Mouse (Mus musculus): ENCODE results near the gene Gm7247. TPM values are rescaled to one million over a fixed set of nuclear protein-coding genes. Genes with fewer than 3 reads are reported as not detected.
"Not testable (repeated sequence)": the region's sequence is repeated elsewhere in the genome, so short reads cannot be mapped to it uniquely, and the experiment has no call there.

The Gm7247 gene
- polyA plus RNA-seq, 1 experiment from 2014 or later: not detected

- no peaks in the 10 kb centered on the region for H3K4me1 ChIP-seq
- H3K27me3 ChIP-seq (replicated peaks): no peaks in the 10 kb centered on the region
- no peak overlapping the region for H3K27ac ChIP-seq (replicated peaks)
- WGBS: 80% methylated on average over 2 of the region's 2 CpGs
- ATAC-seq (ENCODE audit: extremely low read depth, insufficient number of reproducible peaks, low FRiP score, low TSS enrichment): no peak
- H3K4me2 ChIP-seq: no peak overlapping the region
- no peak overlapping the region for H3K9ac ChIP-seq
- H3K9me3 ChIP-seq: no peaks in the 10 kb centered on the region
- H3K4me3 ChIP-seq: no peak overlapping the region
- H3K36me3 ChIP-seq: no peaks in the 10 kb centered on the region
Measured at GRCm38 (mm10) chr14:51497958-51498357, 136.4 kb downstream of the Gm7247 start.

GRCm38 (mm10) chr14:51499707-51500275 lies 138.2 kb downstream of the Gm7247 start:
- no peaks in the 10 kb centered on the region for H3K9me3 ChIP-seq
- H3K4me2 ChIP-seq: no peak overlapping the region
- no peaks in the 10 kb centered on the region for H3K27me3 ChIP-seq (replicated peaks)
- H3K4me3 ChIP-seq: no peak overlapping the region
- ATAC-seq (ENCODE audit: extremely low read depth, insufficient number of reproducible peaks, low FRiP score, low TSS enrichment): no peak
- H3K36me3 ChIP-seq: no peaks in the 10 kb centered on the region
- no peak overlapping the region for H3K27ac ChIP-seq (replicated peaks)
- no peaks in the 10 kb centered on the region for H3K4me1 ChIP-seq
- H3K9ac ChIP-seq: no peak overlapping the region
- 81% methylated on average over 2 of the region's 2 CpGs for WGBS

- Histone ChIP-seq H3K27me3 (replicated peaks) (no peaks in the 10 kb centered on the region), H3K9me3 (no peaks in the 10 kb centered on the region), H3K36me3 (no peaks in the 10 kb centered on the region), H3K4me2 (no peak overlapping the region), H3K4me3 (no peak overlapping the region), H3K9ac (no peak overlapping the region), H3K4me1 (no peaks in the 10 kb centered on the region), H3K27ac (replicated peaks) (no peak overlapping the region)
- no peak for ATAC-seq (ENCODE audit: extremely low read depth, insufficient number of reproducible peaks, low FRiP score, low TSS enrichment)
- 81% methylated on average over 4 of the region's 4 CpGs for WGBS
Measured at GRCm38 (mm10) chr14:51500461-51500860, 138.9 kb downstream of the Gm7247 start.

GRCm38 (mm10) chr14:51507416-51507815 lies 145.9 kb downstream of the Gm7247 start:
- Histone ChIP-seq H3K9me3 (no peaks in the 10 kb centered on the region), H3K4me3 (no peak overlapping the region), H3K36me3 (no peaks in the 10 kb centered on the region), H3K4me1 (no peaks in the 10 kb centered on the region), H3K9ac (no peak overlapping the region), H3K27ac (replicated peaks) (no peak overlapping the region), H3K4me2 (no peak overlapping the region), H3K27me3 (replicated peaks) (no peaks in the 10 kb centered on the region)
- no peak for ATAC-seq (ENCODE audit: extremely low read depth, insufficient number of reproducible peaks, low FRiP score, low TSS enrichment)
- WGBS: 92% methylated on average over 8 of the region's 8 CpGs

- no peak within 1 kb of the TSS for H3K27ac ChIP-seq (replicated peaks)
- no peaks in the 10 kb centered on the region for H3K27me3 ChIP-seq (replicated peaks)
- ATAC-seq (ENCODE audit: extremely low read depth, insufficient number of reproducible peaks, low FRiP score, low TSS enrichment): no peak
- no peaks in the 10 kb centered on the region for H3K9me3 ChIP-seq
- no peak within 1 kb of the TSS for H3K9ac ChIP-seq
- H3K4me1 ChIP-seq: no peaks in the 10 kb centered on the region
- H3K4me3 ChIP-seq: no peak within 1 kb of the TSS
- WGBS: 81% methylated on average over 4 of the region's 4 CpGs
- no peak within 1 kb of the TSS for H3K4me2 ChIP-seq
- no peaks in the 10 kb centered on the region for H3K36me3 ChIP-seq
Measured at GRCm38 (mm10) chr14:51552490-51552889, 190.9 kb downstream of the Gm7247 start, which contains the start of gene Gm5622. Gm5622 (plus strand) TSS chr14:51552790.

GRCm38 (mm10) chr14:51573963-51574362 lies 212.4 kb downstream of the Gm7247 start, which contains the start of gene Gm17175:
Gm17175 (minus strand) TSS chr14:51574063.
- H3K9me3 ChIP-seq; H3K4me1 ChIP-seq; H3K36me3 ChIP-seq; ATAC-seq (ENCODE audit: extremely low read depth, insufficient number of reproducible peaks, low FRiP score, low TSS enrichment); H3K4me3 ChIP-seq; H3K27ac ChIP-seq (replicated peaks); H3K9ac ChIP-seq; H3K27me3 ChIP-seq (replicated peaks); H3K4me2 ChIP-seq: not testable (repeated sequence)
- WGBS: 82% methylated on average over 2 of the region's 2 CpGs

- not testable (repeated sequence) for H3K27ac ChIP-seq (replicated peaks); H3K9ac ChIP-seq; H3K4me1 ChIP-seq; H3K9me3 ChIP-seq; H3K4me2 ChIP-seq; H3K36me3 ChIP-seq; H3K27me3 ChIP-seq (replicated peaks); ATAC-seq (ENCODE audit: extremely low read depth, insufficient number of reproducible peaks, low FRiP score, low TSS enrichment); H3K4me3 ChIP-seq
- 83% methylated on average over 4 of the region's 4 CpGs for WGBS
Measured at GRCm38 (mm10) chr14:51592039-51592438, 230.5 kb downstream of the Gm7247 start, which contains the start of gene Gm17174. Gm17174 (minus strand) TSS chr14:51592139.

GRCm38 (mm10) chr14:51611210-51611609 lies 249.7 kb downstream of the Gm7247 start, which contains the start of gene Gm17078:
Gm17078 (minus strand) TSS chr14:51611310.
- H3K4me2 ChIP-seq: no peak within 1 kb of the TSS
- no peaks in the 10 kb centered on the region for H3K27me3 ChIP-seq (replicated peaks)
- no peak for ATAC-seq (ENCODE audit: extremely low read depth, insufficient number of reproducible peaks, low FRiP score, low TSS enrichment)
- no peak within 1 kb of the TSS for H3K9ac ChIP-seq
- H3K4me1 ChIP-seq: no peaks in the 10 kb centered on the region
- H3K9me3 ChIP-seq: no peaks in the 10 kb centered on the region
- H3K4me3 ChIP-seq: no peak within 1 kb of the TSS
- H3K27ac ChIP-seq (replicated peaks): no peak within 1 kb of the TSS
- WGBS: 73% methylated on average over 1 of the region's 1 CpGs
- H3K36me3 ChIP-seq: no peaks in the 10 kb centered on the region

Other genes with a start within 250 kb of the Gm7247 start
- gene Eddm3b, start 247.3 kb upstream of the Gm7247 start, polyA plus RNA-seq (2015; fragmentation: Nextera tagmentation; extraction: Ambion mirVana): not detected in 2 replicates
- gene Rnase6, start 237.8 kb upstream of the Gm7247 start, polyA plus RNA-seq (2015; fragmentation: Nextera tagmentation; extraction: Ambion mirVana): 0.32 and 0.70 TPM in 2 replicates
- 0.39 and 0.49 TPM in 2 replicates for gene Rnase1, start 215.0 kb upstream of the Gm7247 start, polyA plus RNA-seq (2015; fragmentation: Nextera tagmentation; extraction: Ambion mirVana)
- not detected in 2 replicates for gene Rnase2b, start 199.5 kb upstream of the Gm7247 start, polyA plus RNA-seq (2015; fragmentation: Nextera tagmentation; extraction: Ambion mirVana)
- gene Ang2, start 162.6 kb upstream of the Gm7247 start, polyA plus RNA-seq (2015; fragmentation: Nextera tagmentation; extraction: Ambion mirVana): not detected in 2 replicates
- not detected in 2 replicates for gene Ear14, start 158.4 kb upstream of the Gm7247 start, polyA plus RNA-seq (2015; fragmentation: Nextera tagmentation; extraction: Ambion mirVana)
- not detected in 2 replicates for gene Rnase2a, start 105.6 kb upstream of the Gm7247 start, polyA plus RNA-seq (2015; fragmentation: Nextera tagmentation; extraction: Ambion mirVana)
- not detected in 2 replicates for gene Vmn2r88, start 49.1 kb downstream of the Gm7247 start, polyA plus RNA-seq (2015; fragmentation: Nextera tagmentation; extraction: Ambion mirVana)
- not detected in 2 replicates for gene Vmn2r89, start 90.1 kb downstream of the Gm7247 start, polyA plus RNA-seq (2015; fragmentation: Nextera tagmentation; extraction: Ambion mirVana)
- gene Gm5622, start 191.0 kb downstream of the Gm7247 start, polyA plus RNA-seq (2015; fragmentation: Nextera tagmentation; extraction: Ambion mirVana): not detected in 2 replicates
- gene Gm17175, start 212.3 kb downstream of the Gm7247 start, polyA plus RNA-seq (2015; fragmentation: Nextera tagmentation; extraction: Ambion mirVana): not detected in 2 replicates
- gene Gm17174, start 230.4 kb downstream of the Gm7247 start, polyA plus RNA-seq (2015; fragmentation: Nextera tagmentation; extraction: Ambion mirVana): not detected in 2 replicates
- gene Gm17078, start 249.6 kb downstream of the Gm7247 start, polyA plus RNA-seq (2015; fragmentation: Nextera tagmentation; extraction: Ambion mirVana): not detected in 2 replicates